Mouse (Mus musculus): Measurements from ENCODE around the gene Clcn1.

- TF ChIP-seq CTCF (IDR thresholded peaks at IDR 0.05; ENCODE audit: control insufficient read depth, insufficient read depth, insufficient read length) (no peak), MAX (IDR thresholded peaks at IDR 0.05) (no peak)
Measured at GRCm38 (mm10) chr6:42358901-42359300, 72.4 kb downstream of the Clcn1 start.

All from C2C12 (cell line).